Mouse (Mus musculus) heart, postnatal 14 days (tissue): Measurements from ENCODE around the gene Plekha5. TPM values are rescaled to one million over a fixed set of nuclear protein-coding genes. Genes with fewer than 3 reads are reported as not detected.

Experiments
- DNase-seq, 2 experiments: peaks; one replicate each; pipeline ENCODE4 v3.0.0; 2021 to 2022
- intact Hi-C: fragments of 180-260 bp; cut with DNase I; formaldehyde crosslinking; loops from one replicate; pipeline ENCODE4 v1.15.1; 2025
- long read RNA-seq, 2 experiments: library from polyadenylated mRNA; stranded (forward); transcript quantifications; one replicate each; pipeline ENCODE4 v2.0.0; 2021
- total RNA-seq, 2 experiments: library from RNA; stranded (reverse); gene quantifications; 2 replicates each; pipeline ENCODE4 v1.2.3; 2021

Plekha5 gene
- 10 to 100 TPM; 36.6 to 36.9 TPM for total RNA-seq
- long read RNA-seq, experiment 1, partial matches to known transcripts = 4 of 18 reads
- long read RNA-seq, experiment 1, other reads (novel, unspliced or antisense) = 14 of 18 reads
- long read RNA-seq, experiment 2, partial matches to known transcripts = 3 of 15 reads
- long read RNA-seq, experiment 2, other reads (novel, unspliced or antisense) = 12 of 15 reads

DNA sequence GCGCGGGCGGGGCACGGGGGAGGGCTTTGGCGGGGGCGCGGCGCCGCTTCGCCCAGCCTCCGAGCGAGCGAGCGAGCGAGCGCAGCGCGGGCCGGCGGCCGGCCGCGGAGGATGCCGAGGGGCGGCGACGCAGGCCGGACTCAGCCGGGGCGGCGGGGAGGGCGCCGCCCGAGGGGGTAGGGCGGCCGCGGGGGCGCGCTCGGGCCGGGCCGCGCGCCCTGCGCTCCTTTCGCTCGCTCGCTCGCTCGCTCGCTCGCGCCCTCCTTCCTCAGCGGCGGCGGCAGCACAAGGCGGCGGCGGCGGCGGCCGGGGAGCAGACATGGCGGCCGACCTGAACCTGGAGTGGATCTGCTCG lies at the start of gene Plekha5:
TSS of gene Plekha5 (plus strand) at position 209 of the 355 bp plus-strand sequence.
- DNase-seq = peak; percentile 75 to 82
- intact Hi-C loops = loop anchor here (5.0 kb wide), 1 partner anchor 137 kb away; no protein-coding TSS in a partner anchor

DNA sequence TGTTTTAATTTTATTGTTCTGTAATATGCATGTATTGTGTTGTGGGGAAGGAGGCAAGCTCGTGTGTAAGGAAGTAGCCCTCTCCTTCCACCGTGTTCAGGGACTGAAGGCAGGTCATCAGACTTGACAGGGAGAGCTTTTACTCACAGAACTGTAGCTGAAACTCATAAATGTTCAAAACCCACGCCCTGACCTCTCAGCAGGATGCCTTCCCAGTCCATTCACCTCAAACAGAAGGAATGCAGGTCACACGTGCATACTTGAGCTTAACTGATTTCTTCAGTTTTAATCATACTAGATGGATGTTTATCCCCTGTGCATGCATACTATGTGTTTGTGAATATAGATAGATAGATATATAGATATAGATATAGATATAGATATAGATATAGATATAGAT lies 48.2 kb upstream of the Plekha5 start:
- no peak for DNase-seq
- intact Hi-C loops = no loop called here

DNA sequence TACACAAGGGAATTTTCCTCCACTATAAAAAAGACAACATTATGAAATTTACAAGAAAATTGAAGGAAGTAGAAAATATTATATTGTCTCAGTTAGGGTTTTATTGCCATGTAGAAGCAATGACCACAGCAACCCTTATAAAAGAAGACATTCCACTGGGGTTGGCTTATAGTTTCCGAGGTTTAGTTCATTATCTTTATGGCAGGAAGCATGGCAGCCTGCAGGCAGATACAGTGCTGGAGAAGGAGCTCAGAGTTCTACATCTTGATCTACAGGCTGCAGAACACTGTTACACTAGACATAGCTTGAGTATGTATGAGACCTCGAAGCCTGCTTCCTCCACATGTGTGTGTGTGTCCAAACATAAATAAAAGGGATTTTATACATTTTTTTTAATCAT lies 43.3 kb upstream of the Plekha5 start:
- intact Hi-C loops = no loop called here
- DNase-seq = no peak

DNA sequence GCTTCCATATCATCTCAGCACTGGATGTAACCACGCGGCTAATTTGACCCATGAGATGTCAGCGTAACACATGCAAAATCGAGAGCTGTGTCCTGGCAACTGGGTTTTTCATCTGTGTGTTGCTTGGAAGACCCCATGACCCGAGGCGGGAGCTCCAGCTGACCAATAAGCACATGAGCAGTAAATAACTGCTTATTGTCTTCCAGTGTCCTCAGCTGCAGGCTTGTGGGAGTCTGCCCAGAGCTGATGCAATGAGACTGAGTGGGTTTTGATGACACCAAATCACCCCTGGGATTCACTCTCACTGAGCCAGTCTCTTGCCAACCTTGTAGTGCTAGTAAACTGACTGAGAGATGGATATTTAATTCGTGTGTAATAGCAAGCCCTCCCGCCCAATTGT lies 42.7 kb upstream of the Plekha5 start:
- intact Hi-C loops = no loop called here
- DNase-seq = no peak

DNA sequence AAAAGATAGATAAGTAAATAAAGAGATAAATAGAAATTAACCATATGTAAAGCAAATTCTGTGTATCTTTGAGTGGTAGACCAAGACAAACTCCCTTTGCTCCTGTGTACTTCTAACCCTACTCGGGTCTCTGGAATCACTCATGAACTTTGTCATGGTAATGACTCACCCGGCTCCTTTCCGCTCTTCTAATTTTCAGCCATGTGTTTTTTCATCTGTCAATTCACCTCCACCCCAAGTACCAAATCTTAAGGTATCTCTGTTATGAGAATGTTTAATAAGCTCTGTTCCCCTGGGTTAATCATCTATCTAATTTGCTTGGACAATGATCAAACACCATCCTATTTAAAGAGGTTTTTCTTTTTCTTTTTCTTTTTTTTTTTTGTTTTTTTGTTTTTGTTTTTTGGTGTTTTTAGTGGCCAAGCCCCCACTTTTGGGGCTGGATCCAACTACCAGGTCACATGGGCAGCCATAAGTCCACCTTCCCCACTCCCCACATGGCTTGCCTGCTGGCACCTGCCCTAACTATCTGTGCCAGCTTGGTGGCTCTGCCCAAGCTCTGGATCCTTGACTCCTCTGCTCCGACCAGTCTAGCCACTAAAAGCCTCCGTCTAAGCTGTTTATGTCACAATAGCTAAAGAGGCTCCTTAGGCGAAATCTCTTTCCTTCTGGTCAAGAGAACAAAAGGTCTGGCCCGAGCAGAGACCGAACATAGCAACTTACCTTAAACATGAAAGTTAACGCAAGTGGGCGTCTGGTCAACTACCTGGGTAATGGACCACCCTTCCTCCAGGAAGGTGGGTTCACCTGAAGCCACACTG lies 40.1 kb upstream of the Plekha5 start:
- intact Hi-C loops = no loop called here
- DNase-seq = no peak

DNA sequence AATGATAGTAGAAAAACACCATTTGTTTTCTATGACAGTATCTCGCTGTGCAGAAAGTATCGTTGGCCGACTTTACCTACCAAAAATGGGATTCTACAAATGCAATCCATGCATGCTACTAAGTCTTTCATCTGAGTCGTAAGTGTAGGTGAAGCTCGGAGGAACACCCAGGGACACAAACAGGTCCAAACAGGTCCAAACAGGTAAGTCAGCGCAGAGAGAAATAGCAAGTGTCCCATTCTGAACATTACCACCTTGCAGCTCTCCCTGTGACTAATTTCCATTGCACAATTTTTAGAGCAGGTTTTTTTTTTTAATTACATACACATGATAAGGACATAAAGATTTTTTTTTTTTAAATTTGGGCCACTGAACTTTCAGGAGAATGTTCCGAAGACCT lies 27.2 kb upstream of the Plekha5 start:
- no peak for DNase-seq
- intact Hi-C loops = no loop called here

DNA sequence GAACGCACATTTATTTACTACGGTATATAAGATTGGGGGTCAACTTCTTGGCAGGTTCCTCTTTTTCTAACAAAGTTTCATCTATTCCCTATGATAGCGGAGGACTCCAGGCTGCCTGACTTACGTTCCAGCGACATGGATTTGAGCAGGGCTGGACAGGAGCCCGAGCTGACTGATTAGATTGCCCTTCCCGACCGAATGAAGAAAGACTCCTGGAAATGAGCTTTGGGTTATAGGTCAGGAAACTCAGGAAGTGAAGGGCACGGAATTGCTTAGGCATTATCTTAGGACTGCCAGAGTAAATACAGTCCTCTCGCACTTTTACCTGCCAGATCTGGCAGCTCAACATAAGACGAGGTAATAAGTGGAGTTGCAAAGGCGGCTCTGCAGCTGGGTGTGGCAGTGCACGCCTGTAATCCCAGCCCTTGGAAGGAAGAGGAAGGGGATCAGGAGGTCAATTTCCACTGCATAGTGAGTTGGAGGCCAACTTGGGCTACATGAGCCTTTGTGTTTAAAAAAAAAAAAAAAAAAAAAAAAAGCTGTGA lies 21.0 kb upstream of the Plekha5 start:
- DNase-seq = no peak
- intact Hi-C loops = no loop called here

DNA sequence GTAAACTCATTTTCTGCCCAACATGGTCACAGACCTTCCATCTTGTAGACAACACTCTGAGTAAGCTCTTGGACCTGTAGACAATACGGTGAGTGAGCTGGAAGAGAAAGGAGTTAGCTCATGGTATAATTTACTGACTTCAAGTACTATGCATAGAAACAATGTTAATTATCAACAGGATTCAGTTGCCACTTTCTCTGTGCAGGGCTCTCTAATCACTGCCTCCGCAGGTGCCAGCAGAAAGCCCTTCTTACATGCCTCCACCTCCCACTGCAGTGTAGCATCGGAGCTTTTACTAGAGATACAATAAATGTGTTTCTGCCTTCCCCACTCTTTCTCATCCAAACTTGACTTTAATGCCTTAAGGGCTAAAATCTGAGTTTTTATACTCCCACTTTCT lies 11.9 kb upstream of the Plekha5 start:
- no peak for DNase-seq
- intact Hi-C loops = no loop called here

DNA sequence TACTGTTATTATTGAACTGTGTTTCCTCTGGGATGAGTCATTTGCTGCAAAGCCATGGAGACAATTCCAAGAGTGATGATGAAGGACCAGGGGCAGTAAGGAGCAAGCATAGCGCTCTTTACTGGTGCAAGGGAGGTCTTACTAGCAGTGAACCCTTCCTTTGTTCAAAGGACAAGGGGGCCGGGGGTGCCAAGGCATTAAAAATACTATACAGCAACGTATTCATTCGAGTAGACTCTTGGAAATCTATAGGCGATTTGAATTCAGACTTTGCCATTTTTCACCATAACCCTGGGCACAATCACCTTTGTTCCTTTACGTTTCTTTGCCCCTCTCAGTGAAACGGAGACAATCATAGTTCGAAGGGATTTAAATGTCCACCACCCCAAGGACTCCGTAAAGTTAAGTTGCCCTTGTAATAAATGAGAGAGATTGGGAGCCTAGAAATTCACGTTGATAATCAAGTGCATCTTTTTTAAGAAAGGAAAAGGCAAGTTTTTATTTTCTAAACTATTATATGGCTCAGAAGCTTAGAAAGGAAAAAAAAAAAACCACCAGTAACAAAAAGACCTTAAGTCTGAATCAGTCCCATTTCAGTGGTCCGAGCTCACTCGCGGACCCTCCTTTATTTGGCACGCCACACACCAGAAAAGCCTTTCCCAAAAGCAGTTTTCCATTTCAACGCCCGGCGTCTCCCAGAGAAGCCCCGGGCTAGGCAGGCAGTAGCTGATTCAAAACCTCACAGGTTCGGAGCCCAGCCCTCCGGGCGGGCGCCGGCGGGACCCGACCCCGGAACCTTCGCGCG lies 611 bp upstream of the Plekha5 start:
- DNase-seq = no peak
- intact Hi-C loops = loop anchor here (5.0 kb wide), 1 partner anchor 136 kb away; no protein-coding TSS in a partner anchor

DNA sequence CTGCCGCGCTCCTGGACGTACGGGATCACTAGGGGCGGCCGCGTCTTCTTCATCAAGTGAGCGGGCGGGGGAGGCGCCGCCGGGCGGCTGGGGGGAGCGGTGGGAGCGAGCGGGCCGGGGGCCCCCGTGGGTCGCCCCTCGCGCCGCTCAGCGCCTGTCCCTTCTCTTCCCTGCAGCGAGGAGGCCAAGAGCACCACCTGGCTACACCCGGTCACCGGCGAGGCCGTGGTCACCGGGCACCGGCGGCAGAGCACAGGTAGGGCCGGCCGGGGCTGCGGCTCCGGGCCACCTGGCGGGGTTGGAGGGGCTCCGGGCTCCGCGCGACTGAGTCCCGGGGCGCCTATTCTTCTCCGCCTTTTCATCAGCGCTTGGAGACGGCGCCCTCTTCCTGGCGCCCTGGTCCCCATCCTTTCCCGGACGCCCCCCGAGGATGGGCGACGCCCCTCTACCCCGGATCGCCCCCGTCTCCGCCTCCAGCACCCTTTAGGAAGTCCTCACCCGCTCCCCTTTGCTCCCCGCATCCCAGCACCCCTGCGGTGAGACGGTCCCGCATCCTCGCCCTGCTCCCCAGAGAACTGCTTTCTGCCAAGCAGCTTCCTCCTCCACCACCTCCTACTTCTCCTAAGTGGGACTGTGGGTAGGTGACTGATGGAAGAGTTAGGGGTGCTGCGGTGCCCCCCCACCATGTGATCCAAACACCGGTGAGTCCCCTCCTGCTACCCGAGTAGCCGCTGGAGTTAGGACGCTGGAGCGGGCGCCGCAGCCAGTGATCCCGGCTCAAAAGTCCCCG lies 542 bp downstream of the Plekha5 start:
- peak; percentile 40 to 47 for DNase-seq
- intact Hi-C loops = loop anchor here (5.0 kb wide), 1 partner anchor 137 kb away; no protein-coding TSS in a partner anchor

DNA sequence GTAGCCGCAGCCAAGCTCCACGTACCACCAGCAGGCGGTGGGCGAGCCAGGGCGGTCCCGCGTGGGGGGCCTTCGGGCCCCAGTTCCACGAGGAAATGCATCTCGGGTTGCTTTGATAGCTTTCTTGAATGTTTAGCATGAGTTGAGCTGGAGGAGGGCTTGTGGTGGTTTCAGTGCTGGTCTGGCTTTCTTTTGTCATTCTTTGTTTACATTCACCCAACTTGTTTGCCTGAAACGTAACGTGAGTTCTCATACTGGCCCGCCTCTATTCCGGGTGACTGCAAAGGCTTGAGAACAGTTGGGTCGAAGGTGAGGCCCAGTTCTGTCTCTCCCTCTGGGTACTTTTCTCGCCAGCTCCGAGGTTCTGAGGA lies 1.1 kb downstream of the Plekha5 start:
- DNase-seq = peak in 1 of 2 experiments; percentile 47
- intact Hi-C loops = loop anchor here (5.0 kb wide), 1 partner anchor 138 kb away; no protein-coding TSS in a partner anchor

DNA sequence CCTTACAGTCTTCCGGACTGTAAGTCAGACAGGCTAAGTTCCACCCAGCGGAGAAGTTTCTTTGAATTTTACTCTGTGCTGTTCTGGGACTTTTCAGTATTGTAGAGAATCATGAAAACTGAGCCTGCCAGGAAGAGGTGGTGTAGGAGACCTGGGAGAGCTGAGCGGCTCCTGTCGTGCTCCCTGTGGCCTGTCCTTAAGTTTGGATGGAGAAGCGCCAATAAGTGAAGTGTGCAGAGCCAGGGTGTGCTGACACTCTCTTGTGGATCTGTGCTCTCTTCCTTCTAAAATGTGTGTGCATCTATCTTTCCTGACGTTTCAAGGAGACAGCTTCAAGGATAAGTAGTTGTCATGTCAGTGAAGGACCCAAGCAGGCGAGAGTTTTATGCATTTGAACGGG lies 5.4 kb downstream of the Plekha5 start:
- intact Hi-C loops = no loop called here
- no peak for DNase-seq

DNA sequence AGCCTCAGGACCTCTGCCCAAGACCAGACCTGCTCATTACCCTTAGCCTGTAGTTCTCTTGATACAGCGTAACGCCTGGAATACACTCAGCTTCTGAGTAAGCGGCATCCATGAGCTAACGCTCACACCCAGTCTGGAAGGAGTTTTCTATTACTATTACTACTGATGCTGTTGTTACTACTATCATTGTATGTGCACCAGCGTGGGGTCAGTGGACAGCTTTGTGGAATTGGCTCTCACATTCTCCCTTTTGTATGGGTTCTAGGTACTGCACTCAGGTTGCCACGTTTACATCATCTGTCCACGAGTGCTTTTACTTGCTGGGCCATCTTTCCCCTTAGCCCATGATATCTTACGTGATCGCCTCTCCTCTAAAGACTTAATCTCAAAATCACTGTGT lies 8.5 kb downstream of the Plekha5 start:
- DNase-seq = no peak
- intact Hi-C loops = no loop called here

DNA sequence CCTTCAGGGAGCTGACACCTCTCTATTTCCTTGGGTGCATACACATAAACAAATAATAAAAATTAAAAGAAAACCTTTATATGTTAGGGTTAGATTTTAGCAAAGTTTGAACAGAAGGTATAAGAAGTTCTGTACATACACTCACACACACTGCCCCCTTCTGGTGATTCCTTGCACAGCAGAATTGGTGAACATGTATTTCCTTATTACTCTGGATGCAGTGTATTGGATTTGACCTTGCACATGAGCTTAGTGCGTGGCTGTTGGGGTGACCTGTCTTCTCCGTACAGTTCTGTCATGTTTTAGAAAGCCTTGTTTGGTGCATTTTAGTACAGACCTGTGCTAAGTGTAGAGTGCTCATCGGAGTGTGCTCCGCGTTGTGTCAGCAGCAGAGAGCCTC lies 19.5 kb downstream of the Plekha5 start:
- intact Hi-C loops = loop anchor here (2.0 to 5.0 kb wide), 2 partner anchors 569 to 856 kb away; partner anchors contain the start of gene Pik3c2g
- peak; percentile 51 to 70 for DNase-seq

DNA sequence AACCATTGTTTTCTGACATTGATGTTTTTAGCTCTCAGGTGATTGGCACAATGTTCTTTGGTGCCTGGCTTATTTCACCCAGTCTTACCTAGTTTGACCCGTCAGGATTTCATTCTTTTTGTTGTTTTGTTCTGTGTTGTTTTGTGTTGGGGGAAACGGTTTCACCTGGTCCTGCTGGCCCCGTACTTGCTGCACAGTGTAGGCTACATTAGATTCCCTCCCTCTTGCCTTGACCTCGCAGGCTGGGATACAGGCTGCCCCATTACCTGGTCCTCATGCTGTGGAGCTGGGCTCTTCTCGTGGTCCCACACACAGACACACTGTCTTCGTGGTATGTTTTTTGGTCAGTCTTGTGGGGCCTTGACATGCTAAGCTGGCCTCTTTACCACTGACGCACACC lies 20.3 kb downstream of the Plekha5 start:
- intact Hi-C loops = loop anchor here (5.0 kb wide), 1 partner anchor 857 kb away; the partner anchor contains the start of gene Pik3c2g
- no peak for DNase-seq

DNA sequence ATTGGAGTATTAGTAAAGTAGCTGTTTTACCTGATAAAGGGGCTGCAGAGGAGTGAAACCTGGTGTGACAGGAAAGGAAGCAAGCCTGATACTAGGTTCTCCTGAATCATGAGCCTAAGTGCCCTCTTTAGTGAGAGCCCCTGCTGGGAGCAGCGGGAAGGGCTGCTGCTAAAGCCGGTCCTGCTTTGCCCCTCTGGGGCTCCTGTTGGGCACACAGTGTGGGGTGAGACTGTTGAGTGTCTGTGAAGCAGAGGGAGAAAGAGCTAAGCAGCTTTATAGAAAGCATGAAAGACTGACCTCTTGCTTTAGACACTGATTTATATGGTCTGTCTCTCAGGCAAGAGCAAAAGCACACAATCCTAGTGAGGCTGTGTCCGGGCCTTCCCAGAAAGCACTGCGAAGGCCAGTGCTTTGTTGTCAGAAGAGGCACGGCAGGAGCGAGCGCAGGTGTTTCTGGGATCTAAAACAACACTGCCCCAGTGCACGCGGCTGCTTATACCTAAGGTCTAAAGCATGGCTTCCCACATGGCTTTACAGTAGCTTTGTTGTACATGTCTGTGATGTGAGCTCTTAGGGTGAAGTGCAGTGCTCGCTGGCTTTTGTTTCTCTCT lies 21.1 kb downstream of the Plekha5 start:
- intact Hi-C loops = loop anchor here (5.0 kb wide), 1 partner anchor 858 kb away; the partner anchor contains the start of gene Pik3c2g
- no peak for DNase-seq

DNA sequence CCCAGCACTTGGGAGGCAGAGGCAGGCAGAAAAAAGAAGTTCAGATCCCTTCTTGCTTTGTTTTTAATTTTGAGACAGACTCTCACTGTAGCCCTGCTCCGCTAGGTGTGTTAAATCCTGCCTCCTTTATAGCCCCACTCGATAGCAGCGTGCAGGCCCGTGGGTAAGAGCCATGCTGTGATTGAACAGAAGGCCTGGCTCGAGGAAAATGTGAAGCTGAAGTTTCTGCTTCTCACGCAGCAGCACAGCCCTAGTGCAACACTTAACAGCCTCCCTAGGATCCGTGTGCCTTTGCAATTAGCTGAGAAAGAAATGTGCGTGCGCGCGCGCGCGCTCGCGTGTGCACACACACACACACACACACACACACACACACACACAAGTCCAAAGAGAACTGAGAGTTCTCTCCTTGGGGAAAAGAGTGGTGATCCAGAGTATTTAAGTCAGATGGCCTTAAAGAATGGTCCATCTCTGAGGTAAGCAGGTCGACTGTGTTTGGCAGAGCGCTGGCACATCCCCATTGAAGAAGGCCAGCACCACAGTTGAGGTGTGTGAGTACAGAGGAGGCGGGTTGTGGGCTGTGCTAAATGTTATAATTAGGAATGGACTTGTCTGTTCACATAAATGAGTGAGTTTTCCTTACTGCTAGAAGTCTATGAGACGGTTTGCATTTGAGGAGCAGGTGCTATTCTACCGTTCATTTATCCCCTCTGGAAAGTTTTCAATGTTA lies 24.3 kb downstream of the Plekha5 start:
- no peak for DNase-seq
- intact Hi-C loops = no loop called here

DNA sequence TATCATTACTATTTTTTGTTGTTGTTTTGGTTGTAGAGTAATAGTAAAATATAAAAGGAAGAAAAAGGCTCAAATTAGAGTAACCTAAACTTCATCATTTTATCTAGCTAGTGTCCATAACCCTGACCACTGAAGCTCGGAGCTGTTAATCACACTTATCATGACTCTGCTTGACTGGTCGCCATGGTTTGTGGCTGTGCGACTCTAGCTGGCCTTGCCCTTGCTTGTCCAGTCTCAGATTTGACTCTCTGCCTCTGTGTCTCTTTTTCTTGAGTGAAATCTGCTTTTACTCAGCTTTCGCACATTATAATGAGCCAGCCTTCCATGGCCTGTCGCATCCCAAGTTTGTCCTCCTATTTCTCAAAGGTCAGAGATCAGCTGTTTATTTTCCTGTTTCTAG lies 26.8 kb downstream of the Plekha5 start:
- intact Hi-C loops = no loop called here
- DNase-seq = no peak

DNA sequence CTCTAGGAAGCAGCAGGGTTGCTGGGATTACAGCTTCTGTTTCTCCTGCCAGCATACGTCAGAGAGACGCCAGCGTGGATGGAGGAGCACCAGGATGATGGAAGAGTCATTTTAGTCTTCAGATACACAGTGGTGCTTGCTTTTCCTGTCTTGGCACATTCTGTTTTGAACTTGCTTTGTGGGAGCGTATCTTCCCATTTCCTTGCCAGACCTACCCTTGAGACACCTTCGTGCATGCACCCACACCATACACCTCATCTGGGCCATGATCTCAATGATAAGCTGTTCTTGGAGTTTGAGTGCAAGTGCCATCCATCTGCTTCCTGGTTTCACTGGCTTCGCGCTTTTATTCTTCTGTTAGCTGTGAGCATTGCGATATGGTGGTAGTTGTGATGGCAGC lies 28.9 kb downstream of the Plekha5 start:
- intact Hi-C loops = no loop called here
- no peak for DNase-seq
